Mouse (Mus musculus) ES-Bruce4 (cell line): ENCODE data around the gene Snx6.

Experiments used
- CTCF ChIP-seq: IDR thresholded peaks from one replicate; pipeline ENCODE4 v1.8.1; 2011; ENCODE audit warnings: low read depth, low read length
- EP300 ChIP-seq: IDR thresholded peaks from 2 replicates; pipeline ENCODE4 v1.6.1; 2011; ENCODE audit warnings: low read depth, low read length; ENCODE audit not compliant: insufficient read depth
- POLR2A ChIP-seq: IDR thresholded peaks from one replicate; pipeline ENCODE4 v1.8.1; 2011; ENCODE audit warnings: low read length; ENCODE audit not compliant: insufficient read depth

- TF ChIP-seq POLR2A: no peak
- TF ChIP-seq CTCF: no peak
- no peak for TF ChIP-seq EP300
These were observed 31.9 kb downstream of the Snx6 start for GRCm38 (mm10) chr12:54763624-54764023.
